Mouse (Mus musculus) v-Abl transformed pro-B cells (cell line): Measurements from ENCODE around the gene Trpm8.

Experiments used
- in situ Hi-C, 2 experiments: fragments of 400-800 bp; cut with MboI; formaldehyde crosslinking; loops; one replicate each; pipeline ENCODE4 v1.15.1; 2025; ENCODE audit not compliant: unreplicated experiment in 2 of 2

The Trpm8 gene

DNA sequence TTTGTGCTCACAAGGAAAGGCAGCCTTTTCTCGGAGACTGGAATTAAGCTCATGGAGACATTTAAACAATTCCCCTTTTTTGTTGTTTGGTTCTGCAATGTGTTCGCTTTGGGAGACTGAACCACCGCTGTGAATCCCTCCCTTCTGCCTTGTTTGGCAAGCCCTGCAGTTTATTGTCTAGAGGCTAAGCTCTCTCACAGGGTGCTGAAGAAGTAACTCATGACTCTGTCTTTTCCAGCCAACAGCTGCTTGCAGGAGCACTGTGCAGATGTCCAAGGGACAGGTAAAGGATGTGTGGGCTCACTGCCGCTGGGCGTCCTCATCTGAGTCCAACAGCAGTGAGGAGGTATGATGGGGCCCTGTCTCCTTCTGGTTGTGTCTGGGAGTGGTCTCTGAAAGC lies 134.6 kb downstream of the Trpm8 start:
- in situ Hi-C loops, result no loop called here

DNA sequence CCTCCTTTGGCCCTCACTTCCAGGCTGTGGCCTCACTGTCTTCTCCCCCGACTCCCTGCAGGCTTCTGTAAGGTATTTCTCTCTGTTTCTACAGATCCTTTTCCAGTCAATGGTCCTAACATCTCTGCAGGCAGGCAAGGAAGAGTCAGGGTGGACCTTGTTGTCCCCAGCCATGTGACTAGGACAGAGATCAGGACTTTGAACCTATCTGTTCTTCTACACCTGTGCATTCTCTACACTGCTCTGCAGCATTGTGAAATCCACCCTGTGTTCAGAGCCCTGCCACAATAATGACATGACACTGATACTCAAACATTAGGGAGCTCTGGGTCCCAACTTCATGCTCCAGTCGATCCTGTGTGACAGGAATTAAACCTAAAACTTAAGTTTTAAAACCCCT lies 141.5 kb downstream of the Trpm8 start:
- in situ Hi-C loops, result no loop called here

DNA sequence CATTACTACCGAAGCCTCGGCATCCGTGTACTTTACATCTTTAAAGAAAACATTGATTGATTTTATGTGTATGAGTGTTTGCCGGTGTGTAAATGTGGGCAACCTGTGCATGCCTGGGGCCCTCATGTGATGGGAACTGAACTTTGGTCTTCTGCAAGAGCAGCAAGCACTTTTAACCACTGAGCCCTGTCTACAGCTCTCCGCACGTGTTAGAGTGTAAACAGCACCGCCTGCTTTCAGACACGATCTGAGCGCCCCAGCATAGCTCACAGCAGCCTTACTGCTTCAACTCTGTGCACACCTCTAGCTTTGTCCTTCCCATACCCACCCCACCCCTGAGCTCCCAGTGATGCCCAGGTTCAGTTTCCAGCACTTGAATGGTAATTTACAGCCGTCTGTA lies 144.6 kb downstream of the Trpm8 start:
- in situ Hi-C loops, result loop anchor here (10.0 kb wide), 2 partner anchors 283 to 323 kb away; partner anchors contain the start of gene Arl4c (in 2 of the 2)

DNA sequence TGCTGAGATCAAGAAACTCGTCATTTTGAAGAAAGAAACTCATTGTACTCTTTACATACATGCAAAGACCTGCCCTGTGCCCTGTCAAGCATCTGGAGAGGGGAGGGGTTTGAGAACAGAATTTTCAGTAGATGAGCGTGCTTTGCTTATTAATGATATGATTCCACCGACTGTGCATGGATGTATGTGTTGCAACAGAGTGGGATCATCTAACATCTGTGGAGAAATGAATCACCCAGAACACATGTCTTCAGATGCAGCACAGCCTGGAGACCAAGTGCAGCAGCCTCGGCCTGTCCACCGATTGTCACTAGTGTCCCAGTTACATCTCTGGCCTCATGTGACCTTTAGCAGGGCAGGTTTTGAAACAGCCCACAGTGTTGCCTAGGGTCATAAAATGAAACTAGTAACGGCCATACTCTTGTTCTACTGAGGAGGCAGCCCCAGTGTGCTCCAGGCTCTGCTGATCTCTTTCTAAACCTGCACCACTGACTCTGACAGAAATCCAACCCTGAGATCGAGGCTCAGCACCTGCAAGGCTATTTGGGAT lies 145.5 kb downstream of the Trpm8 start:
- in situ Hi-C loops, result loop anchor here (10.0 kb wide), 2 partner anchors 282 to 322 kb away; partner anchors contain the start of gene Arl4c (in 2 of the 2)

DNA sequence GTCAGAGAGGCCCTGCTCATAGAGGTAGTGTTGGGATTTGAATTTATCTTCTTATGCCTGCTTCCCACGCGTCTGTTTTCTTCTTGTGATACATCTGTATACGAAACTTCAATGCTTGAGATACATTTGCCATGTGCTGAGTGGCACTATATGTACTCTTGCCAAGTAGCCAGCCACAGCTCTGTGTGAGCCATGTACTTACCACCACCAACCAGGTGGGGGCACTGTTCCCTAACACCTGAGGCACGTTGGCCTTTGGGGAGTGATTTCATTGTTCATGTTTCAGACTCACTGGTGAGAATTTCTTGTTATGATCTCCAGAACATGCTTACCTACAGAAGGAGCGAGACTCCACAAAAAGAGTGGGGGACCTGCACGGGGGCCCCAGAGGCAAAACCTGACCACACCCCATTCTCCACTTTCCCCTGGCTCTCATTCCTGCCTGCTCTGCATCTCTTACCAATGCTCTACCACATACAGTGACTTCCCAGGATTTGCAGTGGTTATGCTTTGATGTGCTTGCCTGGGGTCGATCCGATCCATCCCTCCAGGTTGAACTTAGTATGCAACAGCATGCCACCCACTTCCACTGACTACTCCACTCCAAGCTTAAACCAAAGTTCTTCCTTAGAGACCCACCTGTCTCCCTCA lies 147.3 kb downstream of the Trpm8 start:
- in situ Hi-C loops, result loop anchor here (10.0 kb wide), 2 partner anchors 280 to 320 kb away; partner anchors contain the start of gene Arl4c (in 2 of the 2)

DNA sequence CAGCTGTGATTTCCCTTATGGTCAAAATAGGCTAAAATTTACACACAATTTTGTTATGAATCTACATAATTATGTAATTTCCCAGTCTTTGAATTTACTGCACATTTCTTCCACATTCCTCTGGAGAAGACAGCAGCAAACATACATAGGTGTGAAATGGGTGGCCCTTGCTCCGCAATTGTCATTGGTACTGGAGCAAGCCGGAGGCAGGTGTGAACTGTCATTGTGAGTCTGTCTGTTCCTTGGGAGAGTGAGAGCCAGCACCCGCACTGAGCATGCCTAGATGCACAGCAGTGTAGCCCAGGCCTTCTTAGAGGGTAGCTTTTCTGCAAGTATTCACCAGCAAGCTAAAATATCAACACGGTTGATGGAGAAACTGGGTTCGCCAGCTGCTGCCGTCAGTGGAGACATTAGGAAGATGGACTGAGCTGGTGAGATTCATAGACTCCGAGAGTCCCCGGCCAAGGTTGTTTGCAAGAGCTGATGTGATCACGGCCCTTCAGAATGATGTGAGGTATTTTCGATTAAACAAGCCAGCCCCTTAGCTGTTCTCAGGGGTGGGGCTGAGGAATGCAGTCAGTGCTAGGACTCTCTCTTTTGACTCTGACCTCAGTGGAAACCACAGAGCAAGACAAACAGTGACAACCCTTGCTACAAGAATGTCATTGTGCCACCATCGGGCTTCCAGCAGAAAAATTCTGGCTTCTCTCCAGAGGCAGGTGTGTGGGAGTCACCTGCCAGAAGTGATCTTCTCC lies 150.7 kb downstream of the Trpm8 start:
- in situ Hi-C loops, result loop anchor here (10.0 kb wide), 2 partner anchors 277 to 317 kb away; partner anchors contain the start of gene Arl4c (in 2 of the 2)

DNA sequence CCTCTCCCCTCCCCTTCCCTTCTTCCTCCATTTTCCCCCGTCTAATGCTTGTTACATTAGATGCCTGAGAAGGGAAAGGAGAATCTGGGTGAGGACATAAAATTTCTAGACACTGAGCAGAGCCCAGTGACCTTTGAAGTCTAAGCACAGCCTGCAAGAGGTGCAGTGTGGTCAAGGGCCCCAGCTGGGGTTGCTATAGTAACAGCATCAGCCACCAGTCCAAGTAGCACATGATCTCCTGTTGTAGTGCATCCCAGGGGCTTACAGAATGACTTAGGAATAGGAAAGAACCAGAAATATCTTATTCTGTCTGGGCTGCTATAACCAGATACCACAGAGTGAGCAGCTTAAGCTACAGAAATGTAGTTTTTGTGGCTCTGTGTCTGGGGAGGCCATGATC lies 152.0 kb downstream of the Trpm8 start:
- in situ Hi-C loops, result loop anchor here (10.0 kb wide), 2 partner anchors 275 to 315 kb away; partner anchors contain the start of gene Arl4c (in 2 of the 2)

DNA sequence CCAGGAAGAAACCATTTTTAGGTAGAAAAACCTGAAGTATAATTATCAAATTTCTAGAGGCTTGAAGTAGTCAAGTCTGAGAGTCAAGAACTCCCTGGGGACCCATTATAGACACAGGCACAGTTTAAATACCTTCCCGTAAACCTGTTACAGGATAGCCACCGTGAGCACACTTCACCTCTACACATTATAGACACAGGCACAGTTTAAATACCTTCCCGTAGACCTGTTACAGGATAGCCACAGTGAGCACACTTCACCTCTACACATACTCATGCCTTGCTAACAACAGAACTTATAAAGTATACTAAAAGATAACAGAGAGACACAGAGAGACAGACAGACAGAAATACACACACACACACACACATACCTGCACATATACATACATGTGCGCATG lies 153.8 kb downstream of the Trpm8 start:
- in situ Hi-C loops, result no loop called here

DNA sequence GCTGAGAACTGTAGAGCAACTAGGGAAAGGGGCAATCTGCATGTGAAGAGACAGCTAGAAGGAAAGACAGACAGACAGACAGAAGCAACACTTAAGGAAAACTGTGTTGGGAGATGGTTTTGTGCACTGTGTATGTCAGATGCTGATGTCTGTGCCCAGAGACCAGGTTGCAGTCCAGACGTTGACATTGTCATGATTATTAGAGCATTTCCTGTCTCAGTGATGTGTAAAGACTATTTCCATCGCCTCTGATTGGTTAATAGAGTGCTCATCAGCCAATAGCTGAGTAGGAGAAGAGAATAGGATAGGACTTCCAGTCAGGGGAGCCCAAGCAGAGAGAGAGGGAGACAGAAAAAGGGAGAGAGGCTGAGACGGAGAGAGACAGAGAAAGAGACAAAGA lies 155.1 kb downstream of the Trpm8 start:
- in situ Hi-C loops, result no loop called here

DNA sequence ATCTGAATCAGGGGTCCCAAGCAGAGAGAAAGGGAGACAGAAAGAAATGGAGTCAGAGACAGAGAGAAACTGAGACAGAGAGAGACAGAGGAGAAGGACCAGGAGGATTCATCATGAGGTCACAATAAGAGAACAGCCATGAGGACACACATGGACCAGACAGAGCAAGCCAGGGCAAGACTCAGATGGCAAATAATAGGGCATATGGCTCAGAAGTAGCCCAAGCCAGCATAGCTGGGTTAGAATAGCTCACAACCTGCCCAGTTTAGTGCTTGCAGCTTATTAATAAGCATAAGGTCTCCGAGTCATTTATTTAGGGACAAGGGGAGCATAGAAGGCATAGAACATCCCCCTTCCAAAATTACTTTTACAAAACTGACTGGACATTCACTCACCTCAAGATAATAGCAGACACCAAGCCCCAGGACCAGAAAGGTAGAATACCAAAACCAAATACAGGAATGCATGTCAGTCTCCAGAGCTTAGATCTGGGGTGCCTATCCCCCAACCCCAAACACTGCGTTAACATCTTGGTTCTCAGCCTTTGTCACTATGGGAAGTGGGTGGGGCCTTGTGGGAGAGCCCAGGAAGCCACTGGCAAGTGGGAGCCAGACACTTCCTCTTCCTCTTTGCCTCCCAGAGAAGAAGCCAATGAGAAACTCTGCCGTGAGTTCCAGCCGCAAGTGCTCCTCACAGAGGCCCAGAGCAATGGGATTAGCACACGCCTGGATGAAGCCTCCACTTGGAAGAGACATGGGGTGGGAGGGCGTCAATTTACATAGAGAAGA lies 155.8 kb downstream of the Trpm8 start:
- in situ Hi-C loops, result no loop called here

DNA sequence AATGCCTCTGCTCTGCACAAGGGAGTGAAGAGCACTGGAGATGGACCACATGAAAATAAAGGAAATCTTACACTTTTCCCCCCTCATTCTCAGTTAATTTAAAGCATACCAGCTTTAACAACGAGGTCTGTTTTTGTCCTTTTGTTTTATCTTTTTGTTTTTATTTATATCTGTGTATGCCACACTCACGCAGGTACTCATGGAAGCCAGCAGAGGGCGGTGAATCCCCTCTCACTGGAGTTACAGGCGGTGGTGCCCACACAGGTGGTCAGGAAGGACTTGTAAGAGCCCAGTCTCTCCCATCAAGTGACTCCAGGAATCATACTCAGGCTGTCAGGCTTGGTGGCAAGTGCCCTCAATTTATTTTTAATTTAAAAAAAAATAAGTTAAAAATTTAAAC lies 156.6 kb downstream of the Trpm8 start:
- in situ Hi-C loops, result no loop called here

DNA sequence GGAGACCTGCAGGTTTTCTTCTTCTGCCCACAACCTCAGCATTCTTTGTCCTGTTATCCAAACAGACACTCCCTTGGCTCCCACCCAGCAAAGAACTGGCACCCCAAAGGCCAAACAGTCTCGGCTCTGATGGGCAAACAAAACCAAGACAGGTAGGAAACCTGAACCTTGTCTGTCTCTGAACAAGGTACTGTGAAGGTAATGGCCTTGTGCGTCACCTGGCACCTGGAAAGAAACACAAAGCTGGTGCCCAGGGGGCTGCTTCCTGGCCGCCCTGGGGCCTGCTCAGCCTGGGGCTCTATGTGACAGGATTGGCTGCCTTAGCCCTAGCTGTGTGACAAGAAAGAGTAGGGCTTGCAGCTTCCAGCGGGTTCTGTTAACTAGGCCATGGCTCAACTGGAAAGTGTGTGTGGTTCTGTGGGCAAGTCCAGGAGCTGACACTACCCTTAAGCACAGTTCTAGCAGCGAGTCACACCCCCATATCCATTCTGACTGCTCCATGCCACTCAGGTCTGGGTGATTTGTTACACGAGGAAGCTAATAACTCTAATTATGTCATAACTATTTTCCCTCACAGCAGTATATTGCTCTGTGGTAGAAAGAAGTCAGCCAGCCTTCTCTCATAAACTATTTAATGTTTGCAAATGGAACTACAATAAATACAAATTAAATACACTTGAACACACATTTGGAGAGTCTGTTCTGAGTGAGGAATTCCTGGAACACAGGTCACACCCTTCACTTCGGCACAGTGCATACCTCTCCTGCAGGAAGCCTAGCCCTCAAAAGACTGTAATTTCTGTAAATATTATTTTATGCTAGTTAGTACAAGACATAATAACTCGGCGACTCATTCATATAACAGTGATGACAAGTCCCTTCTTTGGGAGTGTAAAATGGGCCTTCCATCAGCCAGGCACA lies 160.0 kb downstream of the Trpm8 start:
- in situ Hi-C loops, result no loop called here
